Mouse (Mus musculus): ENCODE measurements at regions not wholly inside any gene's neighbourhood (a gene's known extent, or its start where the extent isn't known, plus 50 kb on each side); places are given as distances from the start of the nearest gene placed in this dataset.

DNA sequence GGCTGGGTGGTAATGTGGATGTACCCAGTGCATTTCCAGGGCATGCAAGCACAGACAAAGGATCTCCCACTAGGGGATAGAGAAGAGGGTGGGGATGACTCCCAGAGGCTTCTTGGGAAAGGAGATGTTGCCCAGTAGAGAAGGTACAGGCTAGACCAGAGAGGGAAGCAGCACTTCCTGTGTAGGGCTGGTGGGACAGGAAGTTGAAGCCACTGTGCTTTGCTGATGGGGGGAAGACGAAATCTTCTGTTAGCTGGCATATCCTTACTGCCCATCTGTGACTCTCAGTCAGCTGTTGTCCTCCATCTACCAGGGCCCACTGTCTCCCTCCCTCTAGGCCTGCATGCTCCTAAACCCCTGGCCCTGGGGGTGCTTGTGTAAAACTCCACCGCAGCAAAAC, 180.2 kb downstream of the Wdr11 start:
- no peak for DNase-seq (ENCODE audit: low read depth, low spot score)

DNA sequence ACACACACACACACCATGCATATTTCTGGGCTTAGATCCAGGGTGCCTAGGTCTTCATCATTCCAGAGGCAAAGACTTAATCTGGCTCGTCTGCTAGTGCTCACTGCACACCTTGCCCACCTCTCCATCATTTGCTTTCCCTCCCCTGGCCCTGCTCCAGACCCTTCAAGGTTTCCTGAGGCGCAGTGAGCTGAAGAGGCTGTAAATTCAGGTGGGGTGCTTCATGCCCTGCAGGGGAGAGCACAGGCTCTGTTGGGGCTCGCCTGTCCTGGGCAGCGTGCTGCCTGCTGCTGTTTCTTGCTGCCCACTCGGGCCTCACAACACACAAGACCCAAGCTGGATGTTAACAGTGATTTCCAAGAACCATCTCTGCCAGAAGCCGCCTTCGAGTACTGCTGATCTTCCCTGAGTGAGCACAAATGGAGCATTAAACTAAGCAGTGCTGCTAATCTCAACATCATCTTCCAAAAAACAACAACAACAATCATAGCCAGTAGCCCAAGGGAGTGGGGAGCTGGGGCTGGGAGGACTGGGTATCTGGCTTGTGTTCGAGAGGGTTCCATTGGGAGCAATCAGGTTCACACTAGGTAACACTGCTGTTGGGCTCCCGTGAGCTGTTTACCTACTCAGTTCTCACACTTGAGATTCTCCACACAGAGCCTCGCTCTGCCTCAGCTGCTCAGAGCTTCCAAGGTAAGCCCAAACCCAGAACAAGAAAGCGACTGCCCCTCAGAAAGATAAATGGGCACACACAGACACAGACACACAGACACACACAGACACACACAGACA, 181.1 kb downstream of the Wdr11 start:
- no peak for DNase-seq (ENCODE audit: low read depth, low spot score)

DNA sequence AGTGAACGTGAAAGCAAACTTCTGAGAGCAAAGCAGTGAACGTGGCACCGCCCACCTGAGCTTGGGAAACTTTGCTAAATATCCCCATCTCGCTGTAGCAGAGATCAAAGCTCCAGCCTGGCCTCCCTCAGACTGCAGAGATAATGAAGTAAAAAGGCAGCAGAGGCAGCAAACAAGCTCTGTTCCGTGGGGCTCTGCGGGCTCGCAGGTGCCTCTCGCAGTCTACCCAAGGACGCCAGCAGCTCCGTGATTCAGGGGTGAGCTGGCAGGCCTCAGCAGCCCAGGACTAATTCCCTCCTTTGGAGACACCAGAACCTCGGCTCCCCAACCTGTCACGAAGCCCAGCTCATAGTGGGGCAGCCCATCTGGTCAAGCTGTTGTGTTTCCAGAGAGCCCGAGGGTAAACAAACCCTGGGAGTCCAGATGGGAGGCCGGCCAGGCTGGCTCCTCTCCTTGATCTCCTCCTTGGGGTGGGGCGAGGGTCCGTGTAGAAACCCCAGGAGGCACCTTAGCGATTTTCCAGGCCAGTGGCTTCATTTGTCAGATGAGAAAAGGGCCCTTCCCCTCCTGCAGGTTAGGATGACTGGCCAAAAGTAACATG, 182.7 kb downstream of the Wdr11 start:
- DNase-seq (ENCODE audit: low read depth, low spot score): no peak

DNA sequence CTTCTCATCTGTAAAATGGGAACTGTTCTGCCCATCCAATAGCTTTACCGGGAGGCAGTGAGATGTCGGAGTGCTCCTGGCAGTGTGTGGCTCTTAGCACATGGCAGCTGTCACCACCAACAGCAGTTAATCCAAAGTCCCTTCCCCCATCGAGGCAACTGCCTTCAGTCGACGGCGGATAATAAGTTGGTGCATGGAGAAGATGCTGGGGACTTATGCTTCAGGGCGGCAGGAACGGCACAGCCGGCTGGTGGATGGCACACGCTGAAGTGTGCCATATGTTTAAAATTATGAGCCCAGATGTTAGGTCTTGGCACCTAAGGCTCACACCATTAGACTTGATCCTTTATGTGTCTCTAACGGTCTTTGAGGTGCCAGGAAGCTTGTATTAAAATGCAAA, 183.5 kb downstream of the Wdr11 start:
- no peak for DNase-seq (ENCODE audit: low read depth, low spot score)

DNA sequence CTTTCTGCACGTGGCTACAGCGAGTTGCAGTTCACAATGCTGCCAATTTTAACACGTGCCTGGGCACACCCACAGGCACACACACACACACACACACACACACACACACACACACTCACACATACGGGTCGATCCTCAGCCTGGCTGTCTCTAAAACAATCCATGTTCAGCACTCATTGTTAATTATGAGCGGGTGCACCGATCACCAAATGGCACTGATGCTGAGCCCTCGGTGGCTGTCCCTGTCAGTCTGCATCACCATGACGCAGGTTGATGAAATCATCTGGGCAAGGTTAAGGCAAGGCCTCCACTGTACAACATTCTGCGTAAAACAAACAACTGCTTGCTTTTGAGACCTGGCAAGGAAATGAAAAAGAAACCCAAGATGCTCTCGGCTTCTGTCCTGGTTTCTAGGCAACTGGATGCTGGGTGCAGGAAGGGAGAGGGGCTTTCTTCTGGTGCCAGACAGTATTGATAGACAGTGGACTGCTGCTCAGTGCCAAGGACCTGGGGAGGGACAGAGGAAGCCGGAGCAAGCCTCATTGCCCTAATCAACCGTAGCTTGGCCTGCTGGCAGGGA, 187.3 kb downstream of the Wdr11 start:
- no peak for DNase-seq (ENCODE audit: low read depth, low spot score)

DNA sequence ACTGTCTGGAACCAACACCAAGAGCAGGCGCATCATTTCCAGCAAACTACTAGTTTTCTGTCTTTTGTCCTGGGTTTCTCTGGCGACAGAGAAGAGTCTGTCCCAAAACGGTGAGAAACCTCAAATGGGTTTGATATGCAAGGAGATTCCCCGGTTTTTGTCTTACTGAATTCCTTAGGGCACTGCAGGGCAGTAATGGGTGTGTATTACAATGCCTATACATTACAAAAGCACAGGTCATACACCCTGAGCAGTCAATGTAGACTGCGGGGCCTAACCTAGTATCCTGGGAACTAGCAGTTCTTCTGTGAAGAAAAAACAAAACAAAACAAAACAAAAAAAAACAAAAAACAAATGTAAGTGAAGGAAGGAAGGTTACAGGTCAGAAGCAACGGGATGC, 188.3 kb downstream of the Wdr11 start:
- no peak for DNase-seq (ENCODE audit: low read depth, low spot score)

DNA sequence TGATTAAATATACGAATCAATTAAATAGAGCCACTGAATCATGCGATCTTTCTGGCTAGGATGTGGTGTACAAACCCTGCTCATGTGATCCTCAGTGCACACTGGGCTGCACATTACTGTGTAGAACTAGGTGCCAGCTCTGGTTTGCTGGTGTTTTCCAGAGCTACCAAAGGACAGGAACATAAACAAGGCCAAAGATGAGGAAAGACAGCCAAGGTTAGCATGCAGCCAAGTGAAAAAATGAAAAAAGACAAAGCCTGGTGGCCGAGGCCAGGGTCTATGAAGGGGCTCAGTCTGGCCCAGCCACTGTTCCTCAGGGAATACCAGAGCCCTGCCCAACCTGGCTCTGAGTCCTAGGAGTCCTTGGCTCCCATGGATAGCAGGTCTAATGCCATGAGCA, 190.1 kb downstream of the Wdr11 start:
- DNase-seq (ENCODE audit: low read depth, low spot score): no peak

DNA sequence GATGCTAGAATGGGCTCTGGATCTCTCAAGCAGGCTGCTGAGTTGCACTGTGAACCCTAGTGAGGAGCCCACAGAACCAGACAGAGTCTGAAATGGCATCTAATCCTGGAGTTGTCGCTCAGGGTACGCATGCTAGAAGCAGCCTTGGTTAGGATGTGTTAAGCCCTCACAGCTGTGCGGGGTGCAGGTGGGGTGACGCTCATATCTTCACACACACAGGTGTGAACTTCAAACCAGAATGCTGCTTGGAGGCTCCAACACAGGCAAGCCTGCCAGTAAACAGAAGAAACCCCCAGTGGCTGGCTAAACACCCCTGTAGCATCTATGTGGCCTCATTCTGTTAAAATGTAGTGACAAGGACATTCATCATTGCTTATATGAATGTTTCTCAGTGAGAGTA, 193.3 kb downstream of the Wdr11 start:
- no peak for DNase-seq (ENCODE audit: low read depth, low spot score)

DNA sequence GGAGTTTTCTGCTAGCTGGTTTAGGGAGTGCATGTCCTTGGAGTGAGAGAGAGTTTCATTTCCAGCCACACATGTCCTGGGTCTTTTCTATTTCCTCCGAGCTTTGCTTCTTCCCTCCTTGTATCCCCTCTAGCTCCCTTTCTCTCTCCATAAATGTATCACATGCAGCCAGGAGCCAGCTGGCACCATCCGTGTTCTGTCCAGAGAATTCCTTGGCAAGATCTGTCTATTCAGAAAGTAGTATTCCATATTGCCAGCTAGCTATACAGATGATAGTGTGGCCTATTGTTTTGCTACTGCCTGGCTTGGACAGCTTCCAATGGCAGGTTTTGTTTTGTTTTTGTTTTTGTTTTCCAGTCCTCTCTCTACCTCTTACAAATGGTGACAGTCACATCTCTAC, 195.3 kb downstream of the Wdr11 start:
- no peak for DNase-seq (ENCODE audit: low read depth, low spot score)

DNA sequence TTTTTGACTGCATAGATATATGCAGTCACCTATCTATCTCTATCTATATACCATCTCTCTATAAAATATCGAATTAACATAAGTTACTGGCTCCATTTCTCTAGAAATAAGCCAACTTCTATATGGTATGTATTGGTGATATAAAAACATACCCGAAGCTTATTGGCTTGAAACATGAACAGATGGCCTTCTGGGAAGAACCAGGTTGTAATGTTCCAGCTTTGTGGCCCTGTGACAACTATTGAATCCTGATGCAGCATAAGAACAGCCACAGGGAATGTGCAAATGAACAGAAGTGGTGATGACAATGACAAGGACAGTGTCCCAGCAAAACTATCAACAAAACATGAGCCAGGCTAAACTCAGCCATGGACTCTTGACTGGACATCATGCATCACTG, 196.1 kb downstream of the Wdr11 start:
- DNase-seq (ENCODE audit: low read depth, low spot score): no peak

DNA sequence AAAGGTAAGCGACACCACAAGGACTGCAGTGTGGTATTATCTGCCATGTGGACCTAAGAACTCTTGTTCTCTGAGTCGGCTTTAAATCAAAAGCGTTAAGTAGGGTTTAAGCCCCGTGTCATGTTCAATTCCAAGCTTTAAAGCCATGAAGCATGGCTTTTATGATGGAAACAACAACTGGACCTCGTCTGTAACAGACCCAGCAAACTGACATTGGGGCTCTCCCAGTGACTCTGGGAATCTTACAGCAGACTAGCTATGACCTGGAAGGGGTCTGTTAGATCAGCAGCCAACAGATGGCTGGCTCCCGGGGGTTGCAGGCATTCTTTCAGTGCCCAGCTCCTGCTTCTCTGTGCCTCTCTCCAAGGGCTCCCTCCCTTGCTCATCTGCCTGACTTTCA, 197.8 kb downstream of the Wdr11 start:
- DNase-seq (ENCODE audit: low read depth, low spot score): no peak

DNA sequence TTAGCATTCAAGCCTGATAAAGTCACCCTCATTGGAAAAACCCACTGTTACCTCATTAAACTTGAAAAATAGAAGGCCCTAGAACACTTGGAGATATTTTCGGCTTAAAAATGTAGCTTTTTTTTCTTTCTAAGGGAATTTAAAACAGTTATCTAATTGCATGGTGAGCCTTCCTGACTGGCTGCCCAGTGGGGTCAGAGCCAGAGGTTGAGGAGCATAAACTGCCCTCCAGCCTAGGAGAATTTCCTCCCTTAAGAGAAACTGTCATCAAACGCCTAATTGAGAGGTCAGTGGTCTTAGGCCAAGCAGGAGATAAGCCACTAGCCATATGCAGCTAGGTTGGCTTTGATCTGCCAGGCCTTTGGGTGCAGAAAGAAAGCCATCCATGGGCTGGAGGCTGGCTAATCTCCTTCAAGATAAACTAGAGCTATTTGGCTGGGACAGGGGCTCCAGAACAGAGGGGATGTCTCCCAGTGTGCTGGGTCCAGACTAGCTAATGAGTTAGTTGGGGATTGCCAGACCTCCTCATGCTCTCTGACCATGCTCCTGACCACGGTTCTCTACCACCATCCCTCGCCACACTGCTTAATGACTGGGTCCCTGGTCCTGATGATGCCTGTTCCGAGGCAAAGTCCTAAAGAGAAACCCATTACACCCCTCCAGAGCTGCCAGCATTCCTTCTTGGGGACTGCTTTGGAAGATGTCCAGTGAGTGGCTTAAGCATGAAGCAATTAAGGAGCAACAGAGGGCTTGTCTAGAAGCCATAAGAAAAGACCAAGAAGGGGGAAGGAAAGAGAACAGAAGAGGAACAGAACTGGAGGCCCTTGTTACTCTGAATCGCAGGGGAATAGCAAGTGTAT, 199.2 kb downstream of the Wdr11 start:
- no peak for DNase-seq (ENCODE audit: low read depth, low spot score)

DNA sequence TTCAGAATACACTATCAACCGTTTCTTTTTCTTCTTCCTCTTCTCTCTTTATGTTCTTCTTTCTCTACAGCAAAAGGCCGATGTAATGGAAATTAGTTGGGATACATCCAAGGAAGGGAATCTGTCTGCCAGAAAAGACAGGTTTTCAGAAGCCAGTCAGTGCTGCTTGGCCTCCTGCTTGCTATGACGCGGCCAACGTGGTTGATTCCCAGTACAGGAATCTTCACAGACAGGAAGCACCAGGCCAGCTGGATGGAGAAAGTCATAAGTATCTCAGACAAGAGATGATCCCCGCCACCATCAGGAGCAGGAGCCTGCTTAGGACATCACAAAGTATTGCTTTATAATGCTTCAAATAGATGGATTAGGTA, 199.8 kb downstream of the Wdr11 start:
- DNase-seq (ENCODE audit: low read depth, low spot score): no peak

DNA sequence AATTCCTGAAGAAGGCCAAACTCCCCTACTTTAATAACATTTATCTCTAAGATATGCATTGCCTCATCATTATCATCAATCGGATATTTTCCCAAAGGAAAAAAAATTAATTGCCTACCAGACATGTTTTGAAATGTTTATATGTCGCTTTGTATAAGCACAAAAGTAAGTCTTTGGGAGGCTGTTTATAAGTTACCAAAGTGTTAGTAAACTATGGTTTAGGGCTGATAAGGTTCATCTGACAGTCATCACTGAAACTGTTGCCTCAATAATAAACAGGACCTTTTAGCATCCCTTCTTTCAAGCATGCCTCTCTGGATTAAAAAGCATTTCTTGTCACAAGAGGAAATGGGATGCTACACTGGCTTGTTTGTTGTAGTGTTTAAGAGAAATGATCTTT, 202.1 kb downstream of the Wdr11 start:
- DNase-seq (ENCODE audit: low read depth, low spot score): no peak

DNA sequence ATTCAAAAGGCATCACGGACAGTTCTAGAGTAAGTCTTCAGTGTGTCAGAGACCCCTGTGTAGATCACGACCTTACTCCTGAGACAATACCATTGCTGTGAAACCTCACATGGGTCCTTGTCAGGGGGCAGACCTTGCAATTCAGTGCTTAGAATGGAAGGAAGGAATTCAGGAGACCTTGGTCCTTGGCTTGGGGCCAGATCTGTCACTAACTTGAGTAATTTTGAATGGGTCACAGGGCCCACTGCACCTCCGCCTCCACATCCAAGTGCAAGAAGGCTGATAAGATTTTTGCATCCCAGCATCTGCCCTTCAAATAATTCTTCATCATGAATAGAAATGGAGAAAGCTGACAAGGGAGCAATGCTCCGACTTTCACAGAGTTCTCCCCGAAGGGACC, 202.6 kb downstream of the Wdr11 start:
- no peak for DNase-seq (ENCODE audit: low read depth, low spot score)

DNA sequence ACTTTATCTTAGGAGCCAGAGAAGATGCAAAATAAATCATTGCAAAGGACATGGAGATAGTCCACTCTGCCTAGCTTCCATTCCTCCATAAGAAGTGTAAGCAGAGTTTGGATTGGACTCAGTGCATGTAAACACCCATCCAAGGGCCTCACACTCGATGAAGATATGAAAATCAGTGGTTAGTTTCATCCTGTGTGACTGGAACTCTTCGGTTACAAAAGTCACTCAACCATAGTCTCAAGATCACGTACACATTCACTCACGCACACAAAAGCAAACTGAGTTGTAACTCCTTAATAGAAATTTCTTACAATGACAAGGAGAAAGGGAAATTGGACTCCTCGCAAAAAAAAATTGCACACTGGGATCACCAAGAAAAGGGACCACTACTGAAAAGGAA, 206.9 kb downstream of the Wdr11 start:
- no peak for DNase-seq (ENCODE audit: low read depth, low spot score)

DNA sequence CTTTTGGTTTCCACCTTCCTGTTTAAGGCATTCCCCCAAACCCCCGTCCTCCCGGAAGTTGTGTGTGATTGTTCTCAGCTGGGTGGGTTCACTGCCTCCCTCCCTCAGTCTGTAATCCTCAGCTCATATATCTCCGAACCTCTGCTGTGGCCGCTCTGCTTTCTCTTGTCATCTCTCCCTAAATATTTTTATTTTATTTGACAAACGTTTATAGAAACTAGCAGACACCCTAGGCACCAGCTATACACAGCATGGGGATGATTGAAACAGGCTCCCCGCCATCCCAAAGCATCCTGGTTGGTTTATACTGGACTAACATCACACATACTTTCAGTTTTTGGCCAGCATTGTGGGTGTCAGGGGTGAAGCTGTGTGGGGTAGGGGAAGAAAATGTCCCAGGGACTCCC, 208.8 kb downstream of the Wdr11 start:
- no peak for DNase-seq (ENCODE audit: low read depth, low spot score)

DNA sequence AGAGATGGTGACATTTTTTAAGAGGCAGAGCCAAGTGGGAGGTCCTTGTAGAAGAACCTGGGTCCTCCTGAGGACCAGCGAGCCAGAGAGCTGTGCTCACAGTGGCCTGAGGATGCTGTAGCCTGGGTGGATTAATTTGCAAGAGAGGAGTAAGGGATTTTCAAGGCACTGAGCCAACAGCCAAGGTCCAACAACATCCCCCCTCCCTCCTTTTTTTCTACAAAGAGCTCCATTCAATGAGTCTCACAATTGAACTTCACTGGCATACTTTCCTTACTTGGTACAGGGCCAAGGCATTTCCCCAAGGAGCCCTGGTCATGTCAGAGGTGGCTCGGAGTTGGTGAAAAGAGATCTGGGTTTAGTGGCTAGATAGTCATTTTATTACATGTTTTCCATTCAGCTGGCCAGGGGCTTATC, 209.8 kb downstream of the Wdr11 start:
- DNase-seq (ENCODE audit: low read depth, low spot score): no peak

DNA sequence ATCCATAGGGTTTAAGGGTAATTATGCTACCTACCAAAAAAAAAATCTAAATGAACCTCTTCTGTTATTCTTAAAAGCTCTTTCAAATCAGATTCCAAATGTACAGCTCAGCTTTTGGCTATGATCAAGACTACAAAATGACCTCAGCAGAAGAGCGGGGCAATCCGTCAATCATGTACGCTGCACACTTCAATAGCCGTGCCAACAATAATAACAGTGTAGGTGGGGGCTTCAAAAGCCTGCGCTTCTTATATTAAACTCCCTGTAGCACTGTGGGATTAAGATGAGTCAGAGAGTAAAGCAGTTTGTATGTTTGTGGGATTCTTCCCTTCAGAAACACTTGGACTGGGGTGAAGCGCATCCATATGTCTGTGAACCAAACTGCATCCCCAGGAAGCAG, 210.5 kb downstream of the Wdr11 start:
- DNase-seq (ENCODE audit: low read depth, low spot score): no peak

DNA sequence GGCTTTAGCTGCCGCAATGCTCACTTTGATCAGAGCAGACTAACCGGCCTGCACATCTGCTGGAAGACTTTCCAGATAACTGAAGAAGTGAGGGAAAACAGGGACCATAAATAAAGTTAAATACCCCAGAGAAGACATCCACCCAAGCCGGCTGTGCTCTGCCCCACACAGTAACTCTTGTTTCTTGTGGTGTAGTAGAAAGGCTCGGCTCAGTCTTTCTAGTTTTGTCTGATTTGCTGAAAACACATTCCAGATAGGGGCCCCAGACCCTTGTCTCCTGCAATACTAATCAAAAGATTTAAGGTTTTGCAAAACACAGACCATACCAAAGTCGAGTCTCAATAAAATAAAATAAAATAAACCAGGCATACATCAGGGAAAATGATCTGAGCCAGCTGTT, 213.7 kb downstream of the Wdr11 start:
- DNase-seq (ENCODE audit: low read depth, low spot score): no peak

DNA sequence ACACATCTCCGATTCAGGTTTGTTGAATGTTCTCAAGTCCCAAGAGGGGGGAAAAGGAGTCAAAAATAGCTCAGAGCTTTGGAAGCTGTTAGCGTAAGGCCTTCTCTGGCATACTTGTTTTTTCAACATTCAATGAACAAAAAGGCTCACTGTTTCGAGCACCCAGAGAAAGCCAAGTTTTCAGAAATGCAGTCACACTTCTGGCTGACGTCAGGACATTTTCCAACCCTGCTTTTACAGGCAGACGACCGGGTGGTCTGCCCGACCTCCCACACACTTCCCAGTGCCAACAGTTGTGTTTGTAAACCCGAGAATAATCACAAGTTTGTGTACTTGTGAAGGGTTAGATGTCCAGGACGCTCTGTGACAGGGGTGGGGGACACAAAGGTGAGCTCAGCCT, 218.5 kb downstream of the Wdr11 start:
- no peak for DNase-seq (ENCODE audit: low read depth, low spot score)

DNA sequence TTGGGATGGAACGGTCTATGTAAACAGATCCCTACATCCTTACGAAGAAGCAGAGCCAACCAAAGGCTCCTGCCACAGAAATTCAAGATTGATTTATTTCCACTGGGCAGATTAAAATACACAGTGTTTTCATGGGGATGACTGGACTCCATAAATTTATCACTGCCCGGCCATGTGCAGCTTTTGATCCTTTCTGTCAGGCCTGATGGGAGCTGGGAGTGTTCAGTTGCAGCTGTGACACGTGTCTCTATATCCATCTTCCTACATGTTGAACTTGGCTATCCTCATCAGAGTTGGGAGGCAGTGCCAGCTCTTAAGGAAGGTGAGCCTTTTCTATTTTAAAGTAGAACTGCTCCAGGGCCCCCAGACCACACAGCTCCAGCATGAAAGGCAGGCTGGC, 218.9 kb downstream of the Wdr11 start:
- DNase-seq (ENCODE audit: low read depth, low spot score): no peak
